Mouse (Mus musculus) adrenal gland, adult 18-20 months (tissue): ENCODE results near the gene Aak1. TPM values are rescaled to one million over a fixed set of nuclear protein-coding genes. Genes with fewer than 3 reads are reported as not detected.

ENCODE experiments used
- DNase-seq, 2 experiments: peaks; one replicate each; pipeline ENCODE4 v3.0.0; 2021 to 2022; ENCODE audit warnings: low spot score in 2 of 2
- long read RNA-seq, 2 experiments: library from polyadenylated mRNA; stranded (forward); transcript quantifications; one replicate each; pipeline ENCODE4 v2.0.0; 2021
- total RNA-seq, 2 experiments: library from RNA; stranded (reverse); gene quantifications; 1 replicate in 1 of 2; 2 replicates in 1 of 2; pipeline ENCODE4 v1.2.3; 2021

Gene Aak1
- 100 to 1,000 TPM; 104 to 109 TPM for total RNA-seq
- long read RNA-seq, experiment 1, partial matches to known transcripts: 0 of 3 reads
- long read RNA-seq, experiment 1, other reads (novel, unspliced or antisense): 3 of 3 reads
- long read RNA-seq, experiment 2, partial matches to known transcripts: 1 of 15 reads
- long read RNA-seq, experiment 2, other reads (novel, unspliced or antisense): 14 of 15 reads

- DNase-seq: peak; percentile 89 to 91
These were observed at the start of gene Aak1 for GRCm38 (mm10) chr6:86848915-86849644. Gene Aak1 (plus strand): TSS chr6:86849517.

- no peak for DNase-seq
These were observed 48.9 kb upstream of the Aak1 start for GRCm38 (mm10) chr6:86800467-86800866.

GRCm38 (mm10) chr6:86801431-86801830 is 47.9 kb upstream of the Aak1 start:
- no peak for DNase-seq

- DNase-seq: no peak
These were observed 44.7 kb upstream of the Aak1 start for GRCm38 (mm10) chr6:86804646-86805045.

- peak; percentile 69 to 70 for DNase-seq
These were observed 42.7 kb upstream of the Aak1 start for GRCm38 (mm10) chr6:86806455-86807086.

GRCm38 (mm10) chr6:86812919-86813318 is 36.4 kb upstream of the Aak1 start:
- no peak for DNase-seq

- DNase-seq: peak; percentile 52 to 65
These were observed 36.0 kb upstream of the Aak1 start for GRCm38 (mm10) chr6:86813341-86813740.

- no peak for DNase-seq
These were observed 34.4 kb upstream of the Aak1 start for GRCm38 (mm10) chr6:86814926-86815325.

GRCm38 (mm10) chr6:86815436-86815835 is 33.9 kb upstream of the Aak1 start:
- DNase-seq: no peak

GRCm38 (mm10) chr6:86816586-86816985 is 32.7 kb upstream of the Aak1 start:
- no peak for DNase-seq

GRCm38 (mm10) chr6:86818914-86819313 is 30.4 kb upstream of the Aak1 start:
- no peak for DNase-seq

- no peak for DNase-seq
These were observed 29.4 kb upstream of the Aak1 start for GRCm38 (mm10) chr6:86819926-86820325.

- DNase-seq: no peak
These were observed 28.6 kb upstream of the Aak1 start for GRCm38 (mm10) chr6:86820690-86821089.

- DNase-seq: peak; percentile 36 to 47
These were observed 26.8 kb upstream of the Aak1 start for GRCm38 (mm10) chr6:86822285-86823050.

- no peak for DNase-seq
These were observed 26.3 kb upstream of the Aak1 start for GRCm38 (mm10) chr6:86823051-86823431.

GRCm38 (mm10) chr6:86823824-86824223 is 25.5 kb upstream of the Aak1 start:
- DNase-seq: no peak

- no peak for DNase-seq
These were observed 24.9 kb upstream of the Aak1 start for GRCm38 (mm10) chr6:86824401-86824800.

GRCm38 (mm10) chr6:86827432-86827831 is 21.9 kb upstream of the Aak1 start:
- DNase-seq: no peak

- no peak for DNase-seq
These were observed 19.5 kb upstream of the Aak1 start for GRCm38 (mm10) chr6:86829768-86830167.

GRCm38 (mm10) chr6:86830738-86831500 is 18.4 kb upstream of the Aak1 start:
- DNase-seq: no peak
